Mouse (Mus musculus) kidney, adult 18-20 months (tissue): Measurements from ENCODE around the gene Ltk.

Source experiments
- DNase-seq: peaks from one replicate; pipeline ENCODE4 v3.0.0; 2021

Gene Ltk

DNA sequence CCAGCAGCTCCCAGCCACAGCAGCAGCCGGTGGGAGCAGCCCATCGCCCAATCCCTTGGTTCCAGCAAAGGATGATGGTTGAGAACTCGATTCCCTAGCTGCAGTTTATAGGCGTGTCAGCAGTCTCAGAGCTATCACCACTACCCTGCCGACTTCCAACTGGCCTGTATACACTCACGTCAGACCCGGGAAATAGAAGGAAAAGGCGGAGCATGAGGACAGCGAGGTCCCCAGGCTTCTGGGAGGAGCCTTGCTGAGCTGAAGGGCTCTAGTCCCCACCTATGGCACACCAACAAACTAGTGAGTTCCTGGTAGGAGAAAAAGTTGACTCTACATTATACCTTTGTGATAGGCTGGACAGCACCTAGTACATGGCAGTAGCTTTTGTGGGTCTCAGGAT is at the start of gene Ltk:
Ltk (minus strand) TSS at position 181 of the 400 bp plus-strand sequence.
- no peak for DNase-seq

DNA sequence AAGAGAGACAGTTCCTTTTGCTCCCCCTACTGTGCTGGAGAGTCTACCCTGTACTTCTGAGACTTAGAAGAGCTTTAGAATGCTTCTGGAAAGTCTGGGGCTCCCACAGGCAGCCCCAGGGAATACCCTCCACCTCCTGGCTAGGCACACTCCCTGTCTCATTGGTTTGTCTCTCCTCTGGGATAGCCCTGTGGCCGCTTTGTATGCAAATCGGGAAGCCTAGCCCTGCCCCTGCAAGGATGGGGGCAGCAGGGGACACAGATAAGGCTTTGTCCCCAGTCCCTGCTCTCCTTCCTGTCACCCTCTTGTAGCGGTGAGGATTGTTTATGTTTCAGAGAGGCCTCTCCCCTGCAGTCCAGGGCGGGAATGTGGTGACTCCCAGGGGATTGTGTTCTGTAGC is 48.6 kb upstream of the Ltk start:
- DNase-seq = no peak

DNA sequence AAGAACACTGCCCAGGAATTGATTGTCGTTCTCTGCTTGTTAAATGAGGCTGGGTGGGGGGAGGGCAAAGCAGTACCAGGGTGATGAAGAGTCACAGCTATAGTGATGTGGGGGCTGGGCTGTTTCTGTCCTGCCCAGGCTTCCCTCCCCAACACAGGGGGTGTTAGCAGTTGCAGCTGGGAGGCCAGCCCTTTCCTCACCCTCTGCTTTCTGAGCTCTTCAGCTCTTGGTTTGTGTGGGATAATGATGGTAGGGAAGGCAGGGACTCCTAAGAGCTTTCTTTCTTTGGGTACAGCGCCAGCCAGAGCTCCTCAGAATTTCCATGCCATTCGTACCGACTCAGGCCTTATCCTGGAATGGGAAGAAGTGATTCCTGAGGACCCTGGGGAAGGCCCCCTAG is 48.2 kb upstream of the Ltk start:
- no peak for DNase-seq

DNA sequence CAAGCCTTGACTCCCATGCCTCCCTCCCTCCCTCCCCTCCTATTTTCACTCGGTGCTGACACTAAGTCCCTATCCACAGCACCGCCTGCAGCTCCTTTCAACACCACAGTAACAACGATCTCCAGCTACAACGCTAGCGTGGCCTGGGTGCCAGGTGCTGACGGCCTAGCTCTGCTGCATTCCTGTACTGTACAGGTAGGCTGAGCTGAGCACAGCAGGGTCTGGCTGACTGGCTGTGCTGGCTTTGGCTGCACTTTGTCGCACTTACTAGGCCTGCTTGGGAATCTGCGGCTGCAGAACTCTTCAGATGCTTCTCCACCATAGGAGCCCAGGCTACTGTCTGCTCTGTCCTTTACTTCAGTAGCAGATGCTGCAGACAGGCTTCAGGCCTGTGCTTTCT is 45.3 kb upstream of the Ltk start:
- no peak for DNase-seq

DNA sequence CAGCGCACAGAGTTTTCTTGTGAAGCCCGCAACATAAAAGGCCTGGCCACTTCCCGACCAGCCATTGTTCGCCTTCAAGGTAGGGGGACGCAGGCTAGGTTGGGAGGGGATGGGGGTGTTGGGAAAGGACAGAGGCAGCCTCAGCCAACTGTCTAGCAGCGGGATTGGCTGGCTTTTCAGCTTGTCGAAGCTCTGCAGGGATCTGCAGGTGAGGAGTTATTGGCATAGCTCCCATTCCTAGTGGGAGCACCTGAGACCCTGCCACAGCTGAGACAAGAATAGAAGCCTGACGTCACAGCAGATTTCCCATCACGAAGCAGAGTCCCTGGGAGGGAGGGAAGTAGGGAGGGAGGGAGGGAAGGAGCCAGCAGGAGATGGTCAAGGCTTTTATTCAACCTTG is 44.5 kb upstream of the Ltk start:
- DNase-seq = no peak

DNA sequence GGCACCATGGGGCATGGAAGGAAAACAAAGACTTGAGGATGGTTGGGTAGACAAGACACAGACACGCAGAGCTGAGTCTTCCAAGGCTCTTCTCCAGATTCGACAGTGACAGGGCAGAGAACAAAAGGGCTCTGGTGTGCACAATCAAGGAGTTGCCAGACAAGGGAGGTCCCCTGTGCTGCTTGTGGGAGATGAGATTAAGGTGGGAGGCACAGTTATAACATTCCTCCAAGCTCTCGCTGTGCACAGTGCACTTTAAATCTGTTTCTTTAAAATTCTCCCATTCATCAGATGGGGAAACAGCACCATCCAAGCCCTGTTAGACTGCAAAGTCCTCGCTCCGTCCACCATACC is 44.0 kb upstream of the Ltk start:
- DNase-seq = no peak

DNA sequence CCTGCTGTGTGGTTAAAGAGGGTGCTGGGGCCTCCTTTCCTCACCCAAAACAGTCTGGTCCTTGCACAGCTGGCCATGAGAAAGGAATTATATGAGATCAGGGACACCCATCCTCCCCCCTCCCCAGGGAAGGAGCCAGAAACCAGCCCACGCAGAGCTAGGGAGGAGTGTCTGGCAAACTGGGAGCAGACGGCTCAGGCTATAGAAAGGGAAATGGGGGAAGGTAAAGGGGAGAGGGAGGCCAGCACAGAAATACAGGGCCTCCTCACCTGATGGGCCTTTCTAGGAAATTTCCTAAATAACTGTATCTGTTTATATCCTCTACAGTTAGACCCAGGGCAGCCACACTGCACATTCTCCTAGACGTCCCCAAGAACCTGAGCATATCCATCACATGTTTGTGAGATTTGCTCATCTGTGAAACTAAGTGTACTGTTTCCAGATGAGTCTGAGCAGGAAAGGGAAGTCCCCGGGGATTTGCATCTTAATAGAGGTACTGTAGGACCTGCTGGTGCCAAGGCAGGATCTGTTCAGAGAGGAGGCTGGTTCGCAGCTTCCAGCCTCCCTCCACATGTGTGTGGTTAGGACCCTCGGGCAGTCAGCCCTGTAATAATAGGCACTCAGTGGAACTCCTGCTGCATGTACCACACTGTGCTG is 43.5 kb upstream of the Ltk start:
- no peak for DNase-seq

DNA sequence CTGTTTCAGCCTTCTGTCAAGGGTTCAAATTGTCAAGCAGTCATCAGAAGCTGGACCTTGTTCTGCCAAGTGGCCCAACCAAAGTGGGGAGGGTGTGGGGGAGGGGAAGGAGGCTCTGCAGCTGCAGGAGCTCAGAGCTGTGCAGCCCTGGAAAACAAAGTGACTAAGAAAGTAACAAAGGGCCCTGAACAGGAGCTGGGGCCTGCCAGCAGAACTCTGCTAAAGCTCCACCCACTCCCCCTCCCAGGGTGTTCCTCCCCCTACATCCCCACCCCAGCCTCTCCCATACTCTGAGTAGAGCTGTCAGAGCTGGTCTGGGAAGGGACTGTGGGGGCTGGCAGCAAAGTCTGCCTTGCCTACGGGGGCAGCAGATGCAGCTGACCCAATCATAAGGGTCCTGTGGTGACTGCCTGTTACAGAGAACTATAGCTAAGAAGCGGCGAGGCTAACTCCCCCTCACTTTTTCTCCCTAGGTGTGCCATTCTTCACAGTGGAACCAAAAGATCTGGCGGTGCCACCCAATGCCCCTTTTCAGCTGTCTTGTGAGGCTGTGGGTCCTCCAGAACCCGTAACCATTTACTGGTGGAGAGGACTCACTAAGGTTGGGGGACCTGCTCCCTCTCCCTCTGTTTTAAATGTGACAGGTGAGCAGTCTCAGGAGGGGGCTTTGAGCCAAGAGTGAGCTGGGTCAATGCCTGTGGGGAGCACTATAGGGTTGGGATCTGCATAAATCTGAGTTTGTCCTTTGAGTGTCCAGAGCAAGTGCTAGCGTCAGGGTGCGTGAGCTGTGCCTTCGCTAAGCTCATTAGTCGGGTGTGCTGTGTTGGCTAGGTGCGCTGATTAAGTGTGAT is 42.8 kb upstream of the Ltk start:
- no peak for DNase-seq

DNA sequence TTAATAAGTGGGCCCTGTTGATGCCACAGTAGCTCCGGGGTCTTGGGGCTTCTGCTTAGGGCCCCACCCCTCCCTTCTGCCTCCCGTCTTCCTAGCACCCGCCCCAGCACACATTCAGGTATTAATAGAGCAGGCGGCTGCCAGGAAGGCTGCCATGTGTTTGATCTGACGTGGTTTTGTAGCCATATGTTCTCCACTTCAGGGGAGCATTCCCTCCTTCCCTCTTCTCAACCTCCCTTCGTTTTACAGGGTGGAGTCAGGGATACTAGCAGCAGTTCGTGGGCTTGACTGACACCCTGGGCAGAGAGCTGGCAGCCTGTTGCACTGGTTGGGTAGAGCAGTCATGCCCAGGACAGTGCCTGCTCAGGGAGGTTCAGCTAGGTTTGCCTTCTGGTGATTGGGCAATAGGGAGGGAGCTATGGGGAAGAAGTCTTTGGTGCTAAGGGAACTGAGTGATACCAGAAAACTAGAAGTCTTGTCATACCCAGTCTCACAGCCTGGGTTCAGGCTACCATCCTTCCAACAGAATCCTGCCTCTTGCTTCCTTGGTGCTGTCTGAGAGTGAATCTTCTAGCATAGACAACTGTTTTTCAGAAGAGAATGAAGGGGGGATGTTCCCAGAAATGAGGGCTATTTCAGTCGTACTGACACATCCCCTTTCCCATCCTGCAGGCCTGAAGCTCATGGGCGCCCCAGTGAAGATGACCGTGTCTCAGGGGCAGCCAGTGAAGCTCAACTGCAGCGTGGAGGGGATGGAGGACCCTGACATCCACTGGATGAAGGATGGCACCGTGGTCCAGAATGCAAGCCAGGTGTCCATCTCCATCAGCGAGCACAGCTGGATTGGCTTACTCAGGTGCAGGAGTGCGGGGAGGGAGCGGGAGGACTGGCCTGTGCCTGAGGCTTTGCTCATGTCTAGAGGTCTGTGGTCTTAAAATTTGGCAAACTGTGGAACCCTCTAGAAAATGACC is 40.9 kb upstream of the Ltk start:
- no peak for DNase-seq

DNA sequence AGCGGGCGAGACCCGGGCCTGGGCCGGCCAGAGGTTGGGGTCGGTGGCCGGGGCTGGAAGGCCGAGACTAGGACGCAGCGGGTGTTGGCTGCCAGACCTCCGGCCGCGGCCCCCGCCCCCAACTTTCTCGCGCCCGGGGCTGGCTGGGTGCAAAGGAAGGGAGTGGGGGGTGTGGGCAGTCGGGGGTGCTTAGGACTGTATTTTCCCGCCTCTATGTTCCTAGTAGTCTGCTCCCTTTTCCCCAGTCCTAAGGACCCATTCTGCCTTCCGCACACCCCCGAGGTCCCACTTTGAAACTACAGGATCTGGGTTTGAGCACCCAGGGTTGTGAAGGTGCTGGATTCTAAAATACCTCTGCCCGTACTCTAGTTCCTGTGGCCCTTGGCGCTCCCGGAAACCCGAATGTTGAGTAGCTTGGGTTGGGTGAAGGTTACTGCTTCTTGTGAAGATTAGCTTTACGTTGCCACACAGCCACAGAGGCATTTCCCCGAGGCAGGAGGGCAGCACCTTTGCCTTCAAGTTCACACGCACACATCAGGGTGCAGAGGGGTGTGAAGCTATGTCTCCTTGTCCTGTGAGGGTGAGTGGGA is 39.8 kb upstream of the Ltk start:
- DNase-seq = peak; percentile 21

DNA sequence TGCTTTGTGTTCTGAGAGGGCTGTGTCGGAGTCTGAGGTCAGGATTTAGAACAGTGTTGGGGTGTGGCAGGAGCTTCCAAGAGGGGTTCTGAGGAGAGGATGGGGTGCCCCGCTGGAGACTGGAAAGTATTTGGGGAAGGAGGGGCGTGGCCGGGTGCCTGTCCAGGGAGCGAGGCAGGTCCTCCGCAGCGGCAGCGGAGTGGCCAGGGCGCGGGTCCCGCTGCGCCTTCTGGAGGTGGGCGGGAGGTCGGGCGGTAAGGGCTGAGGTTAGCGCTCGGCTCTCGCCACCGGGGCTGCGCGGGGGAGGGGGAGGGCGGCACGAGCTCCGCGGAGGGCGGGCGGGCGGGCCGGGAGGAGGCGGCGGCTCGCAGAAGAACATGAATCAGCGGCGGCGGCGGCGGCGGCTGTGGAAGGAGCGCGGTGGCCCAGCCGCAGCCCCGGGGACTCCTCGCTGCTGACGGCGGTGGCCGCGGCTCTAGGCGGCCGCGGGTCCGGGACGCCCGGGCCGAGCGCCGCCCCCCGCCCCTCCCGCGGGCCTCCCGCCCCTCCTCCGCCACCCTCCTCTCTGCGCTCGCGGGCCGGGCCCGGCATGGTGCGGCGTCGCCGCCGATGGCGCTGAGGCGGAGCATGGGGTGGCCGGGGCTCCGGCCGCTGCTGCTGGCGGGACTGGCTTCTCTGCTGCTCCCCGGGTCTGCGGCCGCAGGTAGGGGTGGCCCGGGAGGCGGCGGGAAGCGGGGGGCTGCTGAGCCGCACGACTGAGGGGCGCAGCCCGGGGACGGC is 39.1 kb upstream of the Ltk start:
- peak; percentile 42 for DNase-seq

DNA sequence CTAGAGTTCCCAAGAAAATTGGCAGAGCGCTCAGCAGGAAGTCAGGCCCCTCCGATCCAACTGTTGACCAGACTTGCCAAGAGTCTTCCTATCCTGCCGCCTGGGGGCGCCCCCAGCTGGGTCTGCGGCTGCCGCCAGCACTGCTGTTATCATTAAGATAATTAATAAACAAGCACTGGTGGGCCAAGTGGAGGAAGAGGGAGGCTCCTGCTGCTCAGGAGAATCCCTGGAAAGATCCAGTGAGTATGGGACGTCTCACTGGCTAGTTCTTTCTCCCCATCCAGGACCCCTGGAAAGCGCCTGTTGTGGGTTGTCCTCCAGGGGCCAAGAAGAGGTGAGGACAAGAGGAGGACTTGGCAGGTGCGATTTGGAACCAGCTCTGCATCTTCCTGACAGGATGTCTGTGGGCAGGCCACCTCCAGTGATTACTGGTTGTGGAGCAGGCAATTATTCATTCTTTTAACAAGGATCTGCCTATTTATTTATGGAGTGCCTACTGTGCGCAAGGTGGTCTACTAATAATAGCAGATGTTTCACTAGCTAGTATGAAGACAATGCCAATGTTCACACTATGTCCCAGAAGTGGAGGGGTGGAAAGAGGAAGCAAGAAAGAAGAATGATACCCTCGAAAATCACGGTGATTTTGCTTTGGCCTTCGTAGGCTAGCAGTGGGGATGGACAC is 38.2 kb upstream of the Ltk start:
- peak; percentile 62 for DNase-seq

DNA sequence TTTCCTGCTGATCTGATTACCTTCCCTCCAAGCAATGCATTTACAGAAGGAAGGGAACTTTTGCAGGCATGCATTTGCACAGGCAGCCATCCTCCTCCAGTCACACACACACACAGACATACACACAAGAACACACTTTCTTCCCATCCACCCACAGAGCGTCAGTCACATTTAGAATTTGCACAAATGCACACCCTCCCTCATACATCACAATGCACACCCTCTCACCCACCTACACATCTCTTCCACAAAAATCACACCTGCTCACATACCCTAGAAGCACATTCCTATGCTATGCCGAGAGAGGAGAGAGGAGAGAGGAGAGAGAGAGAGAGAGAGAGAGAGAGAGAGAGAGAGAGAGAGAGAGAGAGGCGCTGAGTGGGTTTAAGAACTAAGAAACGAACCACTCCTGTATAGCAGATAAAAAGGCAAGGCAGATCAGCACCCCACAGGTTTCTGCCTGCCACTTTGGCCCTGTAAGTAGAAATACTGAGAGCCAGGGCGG is 37.1 kb upstream of the Ltk start, which contains the start of gene Tyro3:
Tyro3 (plus strand) TSS at position 455 of the 505 bp plus-strand sequence.
- no peak for DNase-seq

DNA sequence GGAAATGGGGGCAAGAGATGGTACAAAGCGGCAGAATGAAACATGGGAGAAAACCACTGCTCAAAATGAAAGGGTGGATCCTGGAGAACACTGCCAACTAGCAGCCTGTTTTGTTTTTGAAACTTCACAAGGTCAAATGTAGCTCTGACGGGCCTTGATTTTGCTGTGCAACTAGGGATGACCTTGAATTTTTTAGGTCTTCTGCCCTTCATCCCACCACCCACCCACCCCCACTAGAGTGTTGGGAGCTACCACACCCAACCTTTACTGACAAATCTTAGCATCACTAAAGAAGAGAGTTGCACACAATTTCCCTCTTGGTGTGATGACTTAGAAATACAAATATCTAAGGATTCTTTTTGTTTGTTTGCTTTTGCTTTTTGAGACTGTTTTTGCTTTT is 29.8 kb upstream of the Ltk start:
- no peak for DNase-seq

DNA sequence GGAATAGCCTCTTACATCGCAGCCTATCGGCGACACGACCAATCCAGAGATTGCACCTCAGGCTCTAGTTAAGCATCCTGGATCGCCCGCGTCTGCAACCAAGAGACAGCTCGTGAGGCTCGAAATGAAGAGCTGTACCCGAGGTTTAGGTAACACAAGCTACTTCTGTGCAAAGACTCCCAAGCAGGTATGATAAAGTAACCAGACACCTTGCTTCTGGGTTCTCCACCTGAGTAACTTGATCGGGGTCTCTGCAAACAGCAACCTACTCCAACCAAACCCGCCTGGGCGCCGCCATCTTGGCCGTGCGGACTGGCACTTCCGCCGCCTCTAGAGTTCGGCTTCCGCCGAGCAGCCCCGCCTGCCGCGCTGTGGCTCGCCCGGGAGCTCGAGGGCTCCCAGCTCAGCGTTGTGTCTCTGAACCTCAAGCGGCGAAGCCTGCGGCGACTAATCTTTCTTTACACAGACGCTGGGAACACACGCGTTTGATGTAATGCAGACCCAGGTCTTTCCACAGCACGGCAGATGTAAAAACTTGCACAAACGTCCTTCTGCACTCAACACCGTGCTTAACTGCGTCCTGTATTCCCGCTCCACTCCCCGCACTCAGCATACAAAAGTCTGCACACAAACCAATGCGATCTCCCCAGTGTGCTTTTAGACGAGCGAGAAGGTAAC is 27.1 kb upstream of the Ltk start, which contains the start of gene Rpap1:
Rpap1 (minus strand) TSS at position 332 of the 678 bp plus-strand sequence.
- peak; percentile 86 for DNase-seq

DNA sequence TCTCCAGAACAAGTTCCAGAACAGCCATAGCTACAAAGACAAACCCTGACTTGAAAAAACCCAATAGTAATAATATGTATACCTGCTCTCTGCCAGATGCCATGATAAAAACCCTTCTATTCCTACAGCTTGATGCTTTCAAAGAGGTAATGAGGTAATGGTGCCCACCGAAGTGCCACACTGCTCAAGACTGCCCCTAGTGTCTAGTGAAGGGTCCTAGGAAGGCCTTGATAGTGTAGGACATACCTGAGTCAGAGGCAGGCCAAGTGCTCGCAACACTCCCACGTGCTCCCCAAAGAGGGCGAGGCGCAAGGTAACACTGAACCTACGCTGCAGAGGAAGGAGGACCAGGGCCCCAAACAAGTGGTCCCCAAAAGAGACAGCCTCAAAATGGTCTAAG is 7.0 kb upstream of the Ltk start:
- no peak for DNase-seq

DNA sequence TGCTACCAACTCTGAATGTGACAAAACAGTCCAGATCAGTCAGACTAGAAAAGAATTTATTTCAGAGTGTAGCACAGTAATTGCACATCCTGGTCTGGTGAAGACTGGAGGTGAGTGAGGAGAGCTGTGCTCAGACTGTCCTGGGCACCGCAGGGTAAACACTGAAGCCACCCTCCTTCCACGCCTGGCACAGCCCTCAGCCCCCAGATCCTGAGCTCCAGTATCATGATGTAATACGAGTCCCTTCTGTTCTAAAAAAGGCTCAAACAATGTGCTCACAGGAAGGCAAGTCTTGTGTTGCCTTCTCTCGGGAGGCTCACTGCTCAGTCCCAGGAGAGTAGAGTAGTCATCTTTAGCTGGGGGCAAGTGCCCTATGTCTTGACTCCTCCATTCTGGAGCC is 3.7 kb upstream of the Ltk start:
- DNase-seq = no peak

DNA sequence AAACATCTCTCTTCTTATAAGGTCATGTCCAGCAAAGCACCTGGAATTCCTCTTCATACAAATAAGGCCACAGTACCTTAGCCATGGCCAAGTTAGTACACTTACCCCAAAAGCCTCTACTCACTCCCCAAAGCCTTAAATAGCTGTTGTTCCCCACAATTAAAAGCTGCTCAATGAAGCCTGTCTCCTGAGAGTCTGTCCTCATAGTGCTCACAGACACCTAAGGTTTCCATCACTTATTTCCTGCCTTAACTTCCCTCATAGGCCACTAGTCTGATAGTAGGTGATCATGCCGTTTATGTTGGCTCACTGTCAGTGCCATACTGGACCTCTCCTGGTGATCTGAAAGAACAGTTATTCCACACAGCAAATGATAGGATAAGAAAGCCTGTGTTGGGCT is 2.0 kb upstream of the Ltk start:
- DNase-seq = no peak

DNA sequence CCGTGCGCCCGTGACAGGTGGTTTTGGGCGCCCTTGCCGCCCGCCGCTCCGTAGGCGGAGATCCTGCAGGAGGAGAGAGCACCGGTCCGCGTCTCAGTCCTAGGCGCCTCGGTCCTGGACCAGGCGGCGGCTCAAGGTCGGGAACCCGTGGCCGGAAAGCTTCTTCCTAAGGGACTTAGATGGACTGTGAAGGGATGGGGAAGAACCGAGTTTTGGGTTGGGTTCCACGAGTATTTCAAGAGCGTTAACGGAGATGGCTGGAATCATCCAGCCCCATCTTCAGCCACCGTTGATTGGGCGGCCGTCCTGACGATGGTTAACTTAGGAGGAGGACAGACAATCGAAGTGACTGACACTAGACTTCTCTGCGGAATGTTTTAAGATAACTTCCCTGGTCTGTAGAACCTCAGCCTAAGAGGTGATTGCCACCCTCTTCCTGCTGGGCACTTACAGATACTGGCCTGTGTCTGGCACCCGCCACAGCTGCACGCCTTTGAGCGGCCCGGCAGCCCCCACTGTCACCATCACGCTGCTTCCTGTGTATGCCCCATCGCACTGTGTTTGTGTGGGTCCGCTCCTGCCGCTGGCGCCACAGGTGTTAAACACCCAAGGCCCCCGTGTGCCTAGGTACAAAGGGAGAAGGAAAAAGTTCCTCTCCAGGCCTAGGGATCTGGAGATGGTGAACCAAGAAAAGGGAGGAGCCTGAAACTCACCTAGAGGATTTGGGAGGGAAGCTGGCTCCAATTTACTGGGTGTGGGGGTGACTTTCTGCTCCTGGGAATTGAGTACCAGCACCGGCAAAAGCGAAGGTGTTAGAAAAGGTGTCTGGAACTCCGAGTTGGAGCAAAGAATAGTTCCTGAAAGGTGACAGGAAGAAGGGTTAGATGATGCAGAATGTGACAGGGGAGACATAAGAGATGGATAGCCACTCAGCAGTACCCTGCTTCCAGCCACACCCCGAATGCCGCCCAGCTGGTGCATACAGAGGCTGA is 1.1 kb downstream of the Ltk start:
- DNase-seq = no peak
